Mouse (Mus musculus) myocyte (in vitro differentiated cells): ENCODE results near the gene Otud7b.

Source experiments
- CEBPB ChIP-seq: IDR thresholded peaks from 2 replicates; pipeline ENCODE4 v1.6.1; 2011; ENCODE audit warnings: mild to moderate bottlenecking, moderate library complexity; ENCODE audit not compliant: poor library complexity, insufficient read depth, severe bottlenecking
- E2F4 ChIP-seq: IDR thresholded peaks from one replicate; pipeline ENCODE4 v1.6.1; 2011; ENCODE audit warnings: mild to moderate bottlenecking, control low read depth, moderate library complexity; ENCODE audit not compliant: insufficient read depth
- MAX ChIP-seq: IDR thresholded peaks from one replicate; pipeline ENCODE4 v1.6.1; 2011; ENCODE audit warnings: low read depth, mild to moderate bottlenecking, control low read depth
- MYOD1 ChIP-seq, 3 experiments: IDR thresholded peaks; one replicate each; pipeline ENCODE4 v1.6.1; 2011; ENCODE audit warnings: control low read depth in 2 of 3, low read depth in 2 of 3, mild to moderate bottlenecking in 2 of 3, moderate library complexity in 1 of 3; ENCODE audit not compliant: insufficient read length in 2 of 3, control insufficient read depth in 1 of 3
- MYOG ChIP-seq, 3 experiments: IDR thresholded peaks; one replicate each; pipeline ENCODE4 v1.6.1; 2011; ENCODE audit warnings: control low read depth in 2 of 3, low read depth in 2 of 3, mild to moderate bottlenecking in 2 of 3; ENCODE audit not compliant: insufficient read length in 2 of 3, control insufficient read depth in 1 of 3, insufficient read depth in 1 of 3
- POLR2A ChIP-seq: IDR thresholded peaks from one replicate; pipeline ENCODE4 v1.6.1; 2011; ENCODE audit warnings: low read depth, mild to moderate bottlenecking, control low read depth, moderate library complexity; ENCODE audit not compliant: insufficient read length
- POLR2AphosphoS2 ChIP-seq: IDR thresholded peaks from one replicate; pipeline ENCODE4 v1.6.1; 2011; ENCODE audit warnings: low read depth, control low read depth; ENCODE audit not compliant: insufficient read length
- TCF12 ChIP-seq: IDR thresholded peaks from one replicate; pipeline ENCODE4 v1.6.1; 2011; ENCODE audit warnings: mild to moderate bottlenecking, control low read depth; ENCODE audit not compliant: poor library complexity, insufficient read depth, severe bottlenecking
- TCF3 ChIP-seq: IDR thresholded peaks from one replicate; pipeline ENCODE4 v1.6.1; 2011; ENCODE audit warnings: low read depth, control low read depth; ENCODE audit not compliant: insufficient read length
- USF1 ChIP-seq: IDR thresholded peaks from one replicate; pipeline ENCODE4 v1.6.1; 2011; ENCODE audit warnings: low read depth, mild to moderate bottlenecking, control low read depth, moderate library complexity

- no peak for TF ChIP-seq CEBPB
- no peak for TF ChIP-seq POLR2AphosphoS2
- TF ChIP-seq POLR2A = no peak
- no peak for TF ChIP-seq MAX
- no peak for TF ChIP-seq USF1
- TF ChIP-seq E2F4 = no peak
- no peak for TF ChIP-seq TCF3
- TF ChIP-seq MYOD1 (IDR thresholded peaks at IDR 0.05; ENCODE audit: control insufficient read depth in 1 of 3, insufficient read length in 2 of 3, low read depth in 2 of 3) = no peak
- no peak for TF ChIP-seq TCF12
- no peak for TF ChIP-seq MYOG (IDR thresholded peaks at IDR 0.05; ENCODE audit: control insufficient read depth in 1 of 3, insufficient read depth in 1 of 3, insufficient read length in 2 of 3, low read depth in 2 of 3)
Measured at GRCm38 (mm10) chr3:96192977-96193376, 88.7 kb downstream of the Otud7b start.
